Mouse (Mus musculus) forebrain, embryonic 13.5 days (tissue): ENCODE measurements around the gene Aebp1. TPM values are rescaled to one million over a fixed set of nuclear protein-coding genes. Genes with fewer than 3 reads are reported as not detected.

Source experiments
- ATAC-seq: fragments of 200-750 bp; cut with Nextera tagmentation; 2 replicates; pipeline ENCODE4 v1.8.0; 2017
- H3K27ac ChIP-seq: fragments of 300-500 bp; sonication (generic); 2 replicates; pipeline ENCODE4 v1.5.1; 2015; ENCODE audit warnings: inconsistent platforms, mild to moderate bottlenecking, moderate library complexity
- H3K27me3 ChIP-seq: fragments of 300-500 bp; sonication (generic); 2 replicates; pipeline ENCODE4 v1.6.1; 2015; ENCODE audit warnings: mild to moderate bottlenecking, inconsistent platforms
- H3K36me3 ChIP-seq: fragments of 300-500 bp; sonication (generic); 2 replicates; pipeline ENCODE4 v1.6.1; 2015; ENCODE audit warnings: mild to moderate bottlenecking, inconsistent platforms; ENCODE audit not compliant: poor library complexity, severe bottlenecking
- H3K4me1 ChIP-seq: fragments of 300-500 bp; sonication (generic); 2 replicates; pipeline ENCODE4 v1.6.1; 2015; ENCODE audit warnings: inconsistent platforms
- H3K4me2 ChIP-seq: fragments of 300-500 bp; sonication (generic); 2 replicates; pipeline ENCODE4 v1.6.1; 2015; ENCODE audit warnings: inconsistent platforms, mild to moderate bottlenecking, moderate library complexity
- H3K4me3 ChIP-seq: fragments of 300-500 bp; sonication (generic); 2 replicates; pipeline ENCODE4 v1.5.1; 2015; ENCODE audit warnings: mild to moderate bottlenecking, inconsistent platforms
- H3K9ac ChIP-seq: fragments of 300-500 bp; sonication (generic); 2 replicates; pipeline ENCODE4 v1.6.1; 2015; ENCODE audit warnings: mild to moderate bottlenecking, inconsistent platforms
- H3K9me3 ChIP-seq: fragments of 300-500 bp; sonication (generic); replicated peaks from 2 replicates; pipeline ENCODE4 v1.6.1; 2016; ENCODE audit warnings: inconsistent platforms
- WGBS: fragments of 180-500 bp; shearing (Covaris S2); methylation state at CpG from one replicate; pipeline ENCODE4 v1.1.7; 2015; 5-methylcytosine and 5-hydroxymethylcytosine counted together
- polyA plus RNA-seq: library from polyadenylated mRNA; unstranded; fragments of >200 nt; fragmentation: Nextera tagmentation; extraction: Ambion mirVana; gene quantifications from 2 replicates; pipeline ENCODE4 v1.2.1, GENCODE M21; 2015

The Aebp1 gene
- polyA plus RNA-seq, 1 experiment from 2014 or later, result 6.0 TPM

DNA sequence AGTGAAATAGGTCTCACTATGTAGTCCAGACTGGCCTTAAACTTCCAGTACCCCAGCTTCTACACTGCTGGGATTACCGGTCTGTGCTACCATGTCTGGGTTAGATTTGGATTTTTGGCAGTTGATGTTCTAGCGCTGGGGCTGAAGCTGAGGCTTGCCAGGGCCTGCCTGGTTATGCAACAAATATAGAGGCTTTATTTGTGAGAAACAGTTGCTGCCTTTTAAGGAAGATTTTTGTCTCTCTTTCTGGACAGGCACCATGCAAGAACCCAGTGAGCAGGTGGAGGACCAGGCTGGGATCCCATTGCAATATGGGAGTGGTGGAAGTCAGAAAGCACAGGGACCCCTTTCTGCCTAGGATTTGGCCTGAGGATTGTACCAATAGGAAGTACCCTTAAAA is 20.0 kb upstream of the Aebp1 start:
- H3K27me3 ChIP-seq, result no peaks in the 10 kb centered on the region
- no peak overlapping the region for H3K4me2 ChIP-seq
- H3K4me3 ChIP-seq, result no peak overlapping the region
- no peak overlapping the region for H3K27ac ChIP-seq
- no peaks in the 10 kb centered on the region for H3K9me3 ChIP-seq
- peaks cover 6% of the 10 kb centered on the region; the same call in 1 of the 2 replicates for H3K4me1 ChIP-seq
- ATAC-seq, result no peak
- WGBS, result 93% methylated on average over 2 of the region's 2 CpGs
- H3K36me3 ChIP-seq, result no peaks in the 10 kb centered on the region
- no peak overlapping the region for H3K9ac ChIP-seq

DNA sequence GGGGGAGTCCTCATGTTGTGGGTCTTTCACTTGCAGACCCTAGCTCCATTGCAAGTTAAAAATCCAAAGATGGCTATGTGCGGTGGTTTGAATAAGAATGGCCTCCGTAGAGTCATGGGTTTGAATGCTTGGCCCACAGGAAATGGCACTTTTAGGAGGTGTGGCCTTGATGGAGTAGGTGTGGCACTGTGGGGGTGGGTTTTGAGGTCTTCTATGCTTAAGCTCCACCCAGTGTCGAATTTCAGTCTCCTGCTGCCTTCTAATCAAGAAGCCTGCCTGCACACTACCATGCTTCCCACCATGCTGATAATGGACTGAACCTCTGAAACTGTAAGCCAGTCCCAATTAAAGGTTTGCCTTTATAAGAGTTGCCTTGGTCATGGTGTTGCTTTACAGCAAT is 18.6 kb upstream of the Aebp1 start:
- H3K27ac ChIP-seq, result no peak overlapping the region
- H3K4me3 ChIP-seq, result no peak overlapping the region
- no peak overlapping the region for H3K4me2 ChIP-seq
- H3K36me3 ChIP-seq, result no peaks in the 10 kb centered on the region
- ATAC-seq, result no peak
- H3K27me3 ChIP-seq, result no peaks in the 10 kb centered on the region
- H3K9ac ChIP-seq, result no peak overlapping the region
- 83% methylated on average over 3 of the region's 3 CpGs for WGBS
- H3K4me1 ChIP-seq, result no peaks in the 10 kb centered on the region
- H3K9me3 ChIP-seq, result no peaks in the 10 kb centered on the region

DNA sequence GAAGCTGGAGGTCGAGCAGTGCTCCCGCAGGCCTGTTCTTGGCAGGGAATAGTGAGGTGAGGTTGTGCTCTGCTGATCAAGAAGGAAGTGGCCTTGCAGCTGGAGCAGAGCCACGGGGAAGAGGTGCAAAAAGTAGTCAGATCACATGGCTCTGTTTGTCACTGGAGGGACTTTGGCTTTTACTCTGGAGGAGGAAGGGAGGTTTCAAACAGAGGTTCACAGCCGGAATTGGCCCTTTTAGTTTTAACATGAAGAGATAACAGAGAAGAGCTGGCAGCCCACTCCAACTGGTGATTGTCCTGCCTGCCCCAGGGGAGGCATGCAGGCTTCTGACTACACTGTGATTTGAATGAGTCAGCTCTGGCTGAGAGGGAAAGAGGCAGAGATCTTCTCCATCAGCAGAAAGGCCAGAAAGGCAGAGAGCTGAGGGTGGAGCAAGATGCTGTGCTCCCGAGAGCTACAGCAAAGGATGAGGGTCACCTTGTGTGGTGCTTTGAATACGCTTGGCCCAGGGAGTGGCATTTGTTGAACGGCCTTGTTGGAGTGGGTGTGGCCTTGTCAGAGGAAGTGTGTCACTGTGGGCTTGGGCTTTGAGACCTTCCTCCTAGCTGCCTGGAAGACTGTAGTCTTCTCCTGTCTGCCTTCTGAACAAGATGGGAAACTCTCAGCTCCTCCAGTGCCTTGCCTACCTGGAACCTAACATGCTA is 15.0 kb upstream of the Aebp1 start:
- Histone ChIP-seq H3K27ac (no peak overlapping the region), H3K27me3 (no peaks in the 10 kb centered on the region), H3K4me1 (peaks cover 14% of the 10 kb centered on the region), H3K4me2 (no peak overlapping the region), H3K9ac (no peak overlapping the region), H3K9me3 (no peaks in the 10 kb centered on the region), H3K36me3 (no peaks in the 10 kb centered on the region), H3K4me3 (no peak overlapping the region)
- ATAC-seq, result no peak
- WGBS, result 77% methylated on average over 7 of the region's 7 CpGs

DNA sequence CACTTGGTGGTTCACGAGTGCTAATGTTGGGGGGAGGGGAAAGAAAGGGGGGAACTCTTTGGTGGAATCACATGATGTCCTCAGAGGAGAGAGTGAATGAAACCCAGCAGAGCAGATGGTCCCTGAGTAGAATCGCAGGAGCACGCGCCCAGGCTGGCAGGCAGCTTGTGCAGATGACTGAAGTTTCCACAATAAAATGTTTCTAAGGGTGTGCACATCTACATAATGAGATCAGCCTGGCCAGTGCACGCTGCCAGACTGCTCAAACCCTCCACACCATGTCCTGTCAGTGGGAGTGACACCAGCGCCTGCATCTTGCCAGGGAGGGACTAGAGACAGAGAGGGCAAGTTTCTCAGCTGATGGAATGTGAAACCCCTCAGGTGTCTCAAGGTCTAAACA is 13.0 kb upstream of the Aebp1 start:
- H3K27me3 ChIP-seq, result no peaks in the 10 kb centered on the region
- 25% methylated on average over 6 of the region's 6 CpGs for WGBS
- no peak overlapping the region for H3K9ac ChIP-seq
- H3K4me2 ChIP-seq, result no peak overlapping the region
- no peak overlapping the region for H3K4me3 ChIP-seq
- H3K4me1 ChIP-seq, result peaks cover 14% of the 10 kb centered on the region
- no peaks in the 10 kb centered on the region for H3K9me3 ChIP-seq
- peak overlapping the region; percentile 27; the same call in 1 of the 2 replicates for H3K27ac ChIP-seq
- H3K36me3 ChIP-seq, result no peaks in the 10 kb centered on the region
- ATAC-seq, result peak; percentile 91

DNA sequence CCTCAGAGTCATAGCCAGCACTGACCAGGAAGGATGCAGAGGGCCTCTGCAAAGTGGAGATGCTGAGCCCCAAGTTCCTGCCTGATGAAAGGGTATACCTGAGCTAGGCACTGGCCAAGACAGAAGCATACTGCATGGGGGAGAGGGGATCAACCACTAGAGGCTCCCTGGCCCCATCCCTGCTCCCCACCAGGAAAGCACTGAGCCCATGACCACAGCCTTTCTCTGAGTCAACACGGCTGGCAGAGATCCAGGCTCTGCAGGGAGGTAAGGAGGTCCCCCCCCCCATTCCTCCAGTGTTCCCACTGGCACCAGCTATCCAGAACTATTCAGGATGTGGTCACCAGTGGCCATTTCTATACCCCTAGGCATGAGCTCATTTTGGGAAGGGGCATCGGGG is 12.4 kb upstream of the Aebp1 start:
- H3K4me1 ChIP-seq, result peaks cover 14% of the 10 kb centered on the region
- H3K9ac ChIP-seq, result no peak overlapping the region
- no peak overlapping the region for H3K4me3 ChIP-seq
- H3K27ac ChIP-seq, result no peak overlapping the region
- ATAC-seq, result peak; percentile 38; the same call in 1 of the 2 replicates
- H3K36me3 ChIP-seq, result no peaks in the 10 kb centered on the region
- no peaks in the 10 kb centered on the region for H3K27me3 ChIP-seq
- WGBS, result 61% methylated on average over 2 of the region's 2 CpGs
- H3K9me3 ChIP-seq, result no peaks in the 10 kb centered on the region
- no peak overlapping the region for H3K4me2 ChIP-seq

DNA sequence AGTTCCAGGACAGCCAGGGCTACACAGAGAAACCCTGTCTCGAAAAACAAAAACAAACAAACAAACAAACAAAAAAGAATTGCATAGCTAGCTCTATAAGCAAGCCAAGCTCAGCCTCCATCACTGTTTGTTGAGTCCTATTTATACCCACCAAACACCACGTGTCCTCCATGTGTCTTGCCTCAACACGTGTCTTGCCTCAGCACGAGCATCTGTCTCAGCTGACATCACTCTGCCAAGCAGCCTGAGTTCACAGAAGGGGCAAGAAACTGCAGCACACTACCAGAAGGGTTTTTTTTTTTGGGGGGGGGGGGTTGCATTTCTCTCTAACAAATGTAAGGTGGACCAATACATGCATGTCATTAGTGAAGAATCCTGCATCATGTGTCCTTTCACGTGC is 11.3 kb upstream of the Aebp1 start:
- no peak overlapping the region for H3K4me3 ChIP-seq
- no peak for ATAC-seq
- H3K27ac ChIP-seq, result no peak overlapping the region
- no peak overlapping the region for H3K9ac ChIP-seq
- H3K4me2 ChIP-seq, result no peak overlapping the region
- 72% methylated on average over 5 of the region's 5 CpGs for WGBS
- H3K4me1 ChIP-seq, result peaks cover 14% of the 10 kb centered on the region
- no peaks in the 10 kb centered on the region for H3K27me3 ChIP-seq
- H3K9me3 ChIP-seq, result no peaks in the 10 kb centered on the region
- H3K36me3 ChIP-seq, result no peaks in the 10 kb centered on the region

DNA sequence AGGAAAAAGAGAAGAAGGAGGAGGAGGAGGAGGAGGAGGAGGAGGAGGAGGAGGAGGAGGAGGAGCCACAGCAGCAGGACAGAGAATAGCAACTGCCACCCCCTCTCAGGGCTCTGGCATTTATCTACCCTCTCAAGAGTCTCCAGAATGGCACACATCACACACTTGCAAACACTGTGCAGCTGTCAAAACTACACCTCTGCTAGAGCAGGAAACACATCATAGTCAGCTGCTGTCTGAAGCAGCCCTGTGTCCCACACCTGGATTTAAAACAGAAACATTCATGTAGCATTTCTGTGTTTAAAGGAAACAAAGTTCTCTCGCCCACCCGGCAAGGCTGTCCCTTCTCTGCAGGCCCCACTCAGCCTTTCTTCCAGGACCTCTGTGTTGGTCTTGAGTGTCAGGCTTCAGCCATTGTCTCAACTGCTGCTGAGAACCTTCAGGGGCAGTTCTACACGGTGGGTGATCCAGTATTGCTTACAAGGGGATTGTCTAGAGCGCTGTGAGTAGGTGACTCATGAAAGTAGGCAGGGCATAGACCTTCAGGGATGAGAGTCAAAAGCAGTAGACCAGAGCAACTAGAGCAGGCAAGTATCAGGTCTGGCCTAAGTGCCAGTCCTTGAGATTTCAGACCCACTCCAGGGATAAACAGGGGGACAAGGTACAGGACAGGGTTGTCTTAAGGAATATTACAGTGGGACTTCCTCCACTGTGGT is 10.6 kb upstream of the Aebp1 start:
- H3K4me2 ChIP-seq, result no peak overlapping the region
- no peaks in the 10 kb centered on the region for H3K36me3 ChIP-seq
- H3K9me3 ChIP-seq, result no peaks in the 10 kb centered on the region
- H3K27me3 ChIP-seq, result no peaks in the 10 kb centered on the region
- no peak overlapping the region for H3K27ac ChIP-seq
- peaks cover 14% of the 10 kb centered on the region for H3K4me1 ChIP-seq
- ATAC-seq, result no peak
- H3K4me3 ChIP-seq, result no peak overlapping the region
- H3K9ac ChIP-seq, result no peak overlapping the region
- WGBS, result 49% methylated on average over 4 of the region's 4 CpGs

DNA sequence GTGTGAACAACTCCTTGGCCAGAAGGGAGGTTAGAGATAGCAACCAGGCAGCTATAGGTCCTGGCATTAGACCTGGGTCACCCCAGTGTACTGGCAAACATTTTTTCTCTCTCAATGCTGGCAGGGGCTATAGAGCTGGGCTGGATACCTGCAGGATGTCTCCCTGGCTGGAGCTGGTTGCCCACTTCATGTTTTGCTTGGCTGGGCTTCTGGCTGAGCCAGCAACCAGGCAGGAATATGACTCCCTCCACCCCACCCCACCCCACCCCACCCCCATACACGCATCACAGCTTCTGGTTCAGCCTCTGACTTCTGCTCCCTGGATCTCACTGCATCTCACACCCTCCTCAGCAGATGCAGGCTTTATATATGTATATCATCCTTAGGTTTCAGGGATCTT is 9.4 kb upstream of the Aebp1 start:
- Histone ChIP-seq H3K4me1 (peaks cover 14% of the 10 kb centered on the region), H3K27ac (no peak overlapping the region), H3K4me3 (no peak overlapping the region), H3K4me2 (no peak overlapping the region), H3K27me3 (no peaks in the 10 kb centered on the region), H3K9me3 (no peaks in the 10 kb centered on the region), H3K9ac (no peak overlapping the region), H3K36me3 (no peaks in the 10 kb centered on the region)
- ATAC-seq, result no peak
- 50% methylated on average over 1 of the region's 1 CpGs for WGBS

DNA sequence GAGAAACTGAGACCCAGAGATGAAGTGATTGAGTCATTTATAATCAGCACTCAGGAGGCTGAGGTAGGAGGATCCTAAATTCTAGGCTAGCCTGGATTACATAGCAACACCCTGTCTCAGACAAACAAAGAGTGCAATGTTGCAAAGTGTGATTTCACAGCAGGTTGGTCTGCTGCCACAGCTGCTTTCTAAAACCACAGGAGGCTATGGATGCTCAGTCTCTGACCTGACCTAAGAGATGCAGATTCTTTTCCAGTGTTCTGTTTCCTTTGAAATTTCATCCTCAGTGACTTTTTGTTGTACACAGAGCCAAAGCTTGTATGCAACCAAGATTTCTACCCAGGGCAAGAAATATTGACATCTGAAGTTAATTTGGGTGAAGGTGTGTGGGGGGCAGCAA is 6.3 kb upstream of the Aebp1 start:
- Histone ChIP-seq H3K9ac (no peak overlapping the region), H3K9me3 (no peaks in the 10 kb centered on the region), H3K36me3 (no peaks in the 10 kb centered on the region), H3K4me3 (no peak overlapping the region), H3K4me1 (no peaks in the 10 kb centered on the region), H3K27ac (no peak overlapping the region), H3K27me3 (peaks cover 10% of the 10 kb centered on the region), H3K4me2 (no peak overlapping the region)
- no peak for ATAC-seq

DNA sequence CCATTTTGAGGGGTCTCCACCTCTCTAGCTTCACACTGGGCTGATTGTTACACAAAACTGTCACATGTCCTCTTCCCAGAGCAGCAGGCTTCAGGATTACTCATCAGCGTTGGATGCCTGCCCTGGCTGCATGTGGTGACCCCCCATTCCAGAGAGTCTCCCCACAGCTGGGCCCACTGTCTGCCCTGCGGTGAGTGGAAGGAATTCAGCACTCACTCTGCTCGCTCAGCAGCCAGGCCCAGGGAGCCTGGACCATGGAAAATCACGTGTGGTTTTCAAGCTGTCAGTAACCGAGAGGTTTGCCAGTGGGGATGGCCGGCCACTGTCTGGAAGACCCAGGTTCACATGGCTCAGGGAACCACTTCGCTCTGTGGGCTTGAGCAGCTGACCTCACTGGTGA is 5.8 kb upstream of the Aebp1 start:
- no peaks in the 10 kb centered on the region for H3K36me3 ChIP-seq

DNA sequence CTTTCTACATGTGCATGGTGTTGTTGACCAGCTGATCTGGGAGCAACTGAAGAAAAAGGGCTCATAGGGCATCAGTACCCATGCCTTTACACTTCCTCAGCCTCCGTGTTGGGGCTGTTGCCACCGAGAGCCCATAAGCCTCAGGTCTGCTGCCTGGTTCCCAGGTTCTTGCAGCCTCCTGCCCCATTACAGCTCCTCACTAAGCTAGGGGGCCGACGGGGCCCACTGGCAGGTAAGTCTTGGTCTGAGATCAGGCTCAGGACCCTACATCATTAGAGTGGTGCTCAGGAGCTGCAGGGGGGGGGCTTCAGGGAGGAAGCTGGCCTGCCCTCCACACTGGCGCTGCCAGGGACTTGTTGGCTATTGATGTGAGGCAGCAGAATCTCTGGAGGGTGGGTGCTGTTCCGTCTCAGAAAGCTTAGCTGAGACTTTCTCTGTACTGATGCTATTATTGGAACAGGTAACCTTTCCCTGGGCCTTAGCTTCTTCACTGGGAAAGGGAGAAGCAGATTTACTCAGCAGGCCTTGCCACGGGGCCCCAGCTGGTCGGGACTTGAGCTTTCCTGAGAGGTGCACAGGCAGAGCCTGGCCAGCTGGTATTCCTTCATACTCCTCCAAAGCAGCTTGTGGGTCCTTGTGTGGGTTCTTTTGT is 5.1 kb upstream of the Aebp1 start:
- peaks cover 22% of the 10 kb centered on the region for H3K27me3 ChIP-seq
- no peak overlapping the region for H3K27ac ChIP-seq
- no peak for ATAC-seq
- H3K9me3 ChIP-seq, result no peaks in the 10 kb centered on the region
- H3K4me1 ChIP-seq, result peaks cover 10% of the 10 kb centered on the region
- 82% methylated on average over 8 of the region's 8 CpGs for WGBS
- no peaks in the 10 kb centered on the region for H3K36me3 ChIP-seq
- H3K9ac ChIP-seq, result no peak overlapping the region
- no peak overlapping the region for H3K4me2 ChIP-seq
- no peak overlapping the region for H3K4me3 ChIP-seq

More for the DNA sequence above, 5.8 kb upstream of the Aebp1 start:
- ATAC-seq, result no peak
- Histone ChIP-seq H3K4me1 (0 out of 2 replicates have a peak, but pooled peaks cover 3% of the 10 kb centered on the region), H3K9ac (no peak overlapping the region), H3K9me3 (no peaks in the 10 kb centered on the region), H3K27ac (no peak overlapping the region), H3K4me2 (no peak overlapping the region), H3K4me3 (no peak overlapping the region), H3K27me3 (peaks cover 15% of the 10 kb centered on the region)
- WGBS, result 40% methylated on average over 7 of the region's 7 CpGs

DNA sequence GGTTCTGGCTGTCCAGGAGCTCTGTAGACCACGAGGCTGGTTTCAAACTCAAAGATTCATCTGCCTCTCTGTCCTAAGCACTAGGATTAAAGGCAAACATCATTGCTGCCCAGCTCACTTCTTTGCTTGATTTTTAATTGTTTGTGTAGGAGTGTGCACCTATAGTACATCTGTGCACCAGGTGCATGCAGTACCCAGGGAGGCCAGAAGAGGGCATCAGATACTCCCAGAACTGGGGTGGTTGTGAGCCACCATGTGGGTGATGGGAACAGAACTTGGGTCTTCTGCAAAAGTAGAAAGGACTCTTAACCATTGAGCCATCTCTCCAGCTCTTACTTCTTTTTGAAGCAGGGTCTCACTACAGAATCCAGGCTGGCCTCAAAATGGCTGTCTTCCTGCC is 3.0 kb upstream of the Aebp1 start:
- Histone ChIP-seq H3K4me1 (peaks cover 16% of the 10 kb centered on the region), H3K27ac (no peak overlapping the region), H3K4me2 (no peak overlapping the region), H3K9me3 (no peaks in the 10 kb centered on the region), H3K9ac (no peak overlapping the region), H3K36me3 (no peaks in the 10 kb centered on the region), H3K4me3 (no peak overlapping the region), H3K27me3 (peaks cover 43% of the 10 kb centered on the region)
- ATAC-seq, result no peak
- 60% methylated on average over 1 of the region's 1 CpGs for WGBS
